Mouse (Mus musculus): ENCODE results near the gene Med4. TPM values are rescaled to one million over a fixed set of nuclear protein-coding genes. Genes with fewer than 3 reads are reported as not detected.
A peak's percentile ranks its signal among the peaks of the same experiment; 100 is the strongest.

Med4 gene
- polyA plus RNA-seq (2015; fragmentation: Nextera tagmentation; extraction: Ambion mirVana), result 18.7 and 20.4 TPM in 2 replicates

DNA sequence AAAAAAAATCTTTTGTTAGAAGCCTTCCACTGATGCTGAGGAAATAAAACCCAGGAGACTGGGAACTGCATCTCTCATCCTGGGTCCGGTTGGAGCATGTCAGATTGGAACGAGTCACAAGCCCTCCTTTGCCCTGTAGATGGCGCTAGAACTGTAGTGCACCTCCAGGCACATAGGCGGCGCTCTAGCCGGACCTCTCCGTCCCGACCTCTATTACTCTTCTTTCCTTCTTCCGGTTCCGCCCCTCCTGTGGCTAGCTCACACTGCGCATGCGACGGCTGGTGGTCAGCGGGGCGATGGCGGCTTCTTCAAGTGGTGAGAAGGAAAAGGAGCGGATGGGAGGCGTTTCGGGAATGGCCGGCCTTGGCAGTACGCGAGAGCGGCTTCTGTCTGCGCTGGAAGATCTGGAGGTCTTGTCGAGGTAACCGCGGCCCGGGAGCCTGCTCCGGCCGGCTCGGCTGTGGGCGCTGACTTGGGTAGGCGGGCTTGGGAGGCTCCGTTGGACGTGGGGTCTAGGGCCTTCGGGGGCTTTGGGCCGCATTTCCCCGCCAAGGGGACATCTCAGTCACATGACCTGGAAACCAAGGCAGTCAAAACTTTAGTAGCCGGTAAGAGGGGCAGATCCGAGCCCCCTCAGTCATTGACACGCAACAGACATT, at the start of gene Med4:
TSS of gene Med4 (plus strand) at position 261 of the 659 bp plus-strand sequence.
- ATAC-seq (peak; percentile 94), DNase-seq (peak; percentile 94)
- WGBS (ENCODE audit: insufficient replicate concordance), result under 1% methylated on average over 41 of the region's 41 CpGs
- TF ChIP-seq EP300 (IDR thresholded peaks at IDR 0.05; ENCODE audit: low read depth) (0 out of 2 replicates have a peak, but pooled peaks have one; percentile 60), CTCF (IDR thresholded peaks at IDR 0.05; ENCODE audit: low read depth) (peak; percentile 100)
- Histone ChIP-seq H3K27me3 (ENCODE audit: insufficient read depth, low read length) (no peaks in the 10 kb centered on the region), H3K9ac (replicated peaks) (peak within 1 kb of the TSS; percentile 92), H3K4me2 (ENCODE audit: low read depth, low read length) (peak within 1 kb of the TSS; percentile 92), H3K36me3 (replicated peaks; ENCODE audit: insufficient read depth, low read length) (peaks cover 15% of the 10 kb centered on the region), H3K9me3 (ENCODE audit: low read length) (no peaks in the 10 kb centered on the region), H3K27ac (ENCODE audit: low read depth) (0 out of 2 replicates have a peak within 1 kb of the TSS, but pooled peaks have one; percentile 58), H3K4me1 (ENCODE audit: insufficient read depth) (peaks cover 8% of the 10 kb centered on the region; the same call in 1 of the 2 replicates), H3K4me3 (ENCODE audit: low read depth, low read length) (peak within 1 kb of the TSS; percentile 91)

- no peak overlapping the region for H3K4me2 ChIP-seq (ENCODE audit: low read depth, low read length)
- WGBS (ENCODE audit: insufficient replicate concordance), result 81% methylated on average over 12 of the region's 12 CpGs
- H3K4me1 ChIP-seq (ENCODE audit: insufficient read depth), result no peaks in the 10 kb centered on the region
- no peak for ATAC-seq
- H3K9ac ChIP-seq (replicated peaks), result no peak overlapping the region
- H3K4me3 ChIP-seq (ENCODE audit: low read depth, low read length), result no peak overlapping the region
- no peak for DNase-seq
- no peaks in the 10 kb centered on the region for H3K27me3 ChIP-seq (ENCODE audit: insufficient read depth, low read length)
- 0 out of 2 replicates have a peak, but pooled peaks cover 3% of the 10 kb centered on the region for H3K9me3 ChIP-seq (ENCODE audit: low read length)
- no peaks in the 10 kb centered on the region for H3K36me3 ChIP-seq (replicated peaks; ENCODE audit: insufficient read depth, low read length)
- H3K27ac ChIP-seq (ENCODE audit: low read depth), result no peak overlapping the region
- TF ChIP-seq CTCF (IDR thresholded peaks at IDR 0.05; ENCODE audit: low read depth) (no peak), EP300 (IDR thresholded peaks at IDR 0.05; ENCODE audit: low read depth) (no peak)
Observed at GRCm38 (mm10) chr14:73460514-73461134, 49.2 kb upstream of the Med4 start.

- ATAC-seq (no peak), DNase-seq (no peak)
- Histone ChIP-seq H3K27ac (ENCODE audit: low read depth) (no peak overlapping the region), H3K4me2 (ENCODE audit: low read depth, low read length) (no peak overlapping the region), H3K36me3 (replicated peaks; ENCODE audit: insufficient read depth, low read length) (no peaks in the 10 kb centered on the region), H3K9ac (replicated peaks) (no peak overlapping the region), H3K4me1 (ENCODE audit: insufficient read depth) (no peaks in the 10 kb centered on the region), H3K27me3 (ENCODE audit: insufficient read depth, low read length) (no peaks in the 10 kb centered on the region), H3K4me3 (ENCODE audit: low read depth, low read length) (no peak overlapping the region), H3K9me3 (ENCODE audit: low read length) (0 out of 2 replicates have a peak, but pooled peaks cover 3% of the 10 kb centered on the region)
- WGBS (ENCODE audit: insufficient replicate concordance), result 80% methylated on average over 4 of the region's 4 CpGs
- TF ChIP-seq CTCF (IDR thresholded peaks at IDR 0.05; ENCODE audit: low read depth), result no peak
- TF ChIP-seq EP300 (IDR thresholded peaks at IDR 0.05; ENCODE audit: low read depth), result no peak
Observed at GRCm38 (mm10) chr14:73462211-73462610, 47.6 kb upstream of the Med4 start.

GRCm38 (mm10) chr14:73467697-73468096, 42.1 kb upstream of the Med4 start:
- DNase-seq, result no peak
- 53% methylated on average over 6 of the region's 6 CpGs for WGBS (ENCODE audit: insufficient replicate concordance)

GRCm38 (mm10) chr14:73469506-73469905, 40.3 kb upstream of the Med4 start:
- Histone ChIP-seq H3K9ac (replicated peaks) (no peak overlapping the region), H3K9me3 (ENCODE audit: low read length) (no peaks in the 10 kb centered on the region), H3K36me3 (replicated peaks; ENCODE audit: insufficient read depth, low read length) (no peaks in the 10 kb centered on the region), H3K4me3 (ENCODE audit: low read depth, low read length) (no peak overlapping the region), H3K27me3 (ENCODE audit: insufficient read depth, low read length) (no peaks in the 10 kb centered on the region), H3K4me2 (ENCODE audit: low read depth, low read length) (no peak overlapping the region), H3K4me1 (ENCODE audit: insufficient read depth) (peaks cover 14% of the 10 kb centered on the region), H3K27ac (ENCODE audit: low read depth) (no peak overlapping the region)
- no peak for DNase-seq
- TF ChIP-seq CTCF (IDR thresholded peaks at IDR 0.05; ENCODE audit: low read depth) (no peak), EP300 (IDR thresholded peaks at IDR 0.05; ENCODE audit: low read depth) (no peak)
- no peak for ATAC-seq
- 84% methylated on average over 7 of the region's 7 CpGs for WGBS (ENCODE audit: insufficient replicate concordance)

More at GRCm38 (mm10) chr14:73467697-73468096, 42.1 kb upstream of the Med4 start:
- H3K4me2 ChIP-seq (ENCODE audit: low read depth, low read length), result no peak overlapping the region
- H3K9ac ChIP-seq (replicated peaks), result no peak overlapping the region
- peak; percentile 81 for ATAC-seq
- H3K4me3 ChIP-seq (ENCODE audit: low read depth, low read length), result no peak overlapping the region
- no peaks in the 10 kb centered on the region for H3K36me3 ChIP-seq (replicated peaks; ENCODE audit: insufficient read depth, low read length)
- H3K27ac ChIP-seq (ENCODE audit: low read depth), result peak overlapping the region; percentile 34; the same call in 1 of the 2 replicates
- no peaks in the 10 kb centered on the region for H3K27me3 ChIP-seq (ENCODE audit: insufficient read depth, low read length)
- TF ChIP-seq CTCF (IDR thresholded peaks at IDR 0.05; ENCODE audit: low read depth) (no peak), EP300 (IDR thresholded peaks at IDR 0.05; ENCODE audit: low read depth) (no peak)
- 0 out of 2 replicates have a peak, but pooled peaks cover 4% of the 10 kb centered on the region for H3K4me1 ChIP-seq (ENCODE audit: insufficient read depth)
- H3K9me3 ChIP-seq (ENCODE audit: low read length), result no peaks in the 10 kb centered on the region

DNA sequence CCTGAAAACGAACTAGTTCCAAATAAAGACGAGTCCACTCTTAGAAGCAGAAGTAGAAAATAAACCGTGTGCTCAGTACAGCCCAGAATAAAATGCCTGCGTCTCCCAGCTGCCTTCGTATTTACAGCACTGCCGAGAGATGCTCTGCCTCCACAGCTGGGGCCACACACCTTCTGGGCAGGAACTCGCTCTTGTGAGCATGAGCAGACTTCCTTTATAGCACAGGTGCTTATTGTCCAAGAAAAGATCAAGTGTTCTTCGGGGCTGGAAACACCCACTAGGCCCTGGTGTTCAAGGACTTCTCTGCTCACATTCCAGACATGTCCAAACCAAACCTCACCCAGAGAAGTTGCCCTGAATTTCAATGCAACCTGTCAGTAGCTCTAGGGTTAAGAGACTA, 39.2 kb upstream of the Med4 start:
- Histone ChIP-seq H3K36me3 (replicated peaks; ENCODE audit: insufficient read depth, low read length) (no peaks in the 10 kb centered on the region), H3K4me1 (ENCODE audit: insufficient read depth) (peaks cover 15% of the 10 kb centered on the region), H3K9ac (replicated peaks) (no peak overlapping the region), H3K4me3 (ENCODE audit: low read depth, low read length) (no peak overlapping the region), H3K27me3 (ENCODE audit: insufficient read depth, low read length) (no peaks in the 10 kb centered on the region), H3K9me3 (ENCODE audit: low read length) (no peaks in the 10 kb centered on the region), H3K4me2 (ENCODE audit: low read depth, low read length) (no peak overlapping the region), H3K27ac (ENCODE audit: low read depth) (no peak overlapping the region)
- 68% methylated on average over 8 of the region's 8 CpGs for WGBS (ENCODE audit: insufficient replicate concordance)
- ATAC-seq (no peak), DNase-seq (no peak)
- TF ChIP-seq CTCF (IDR thresholded peaks at IDR 0.05; ENCODE audit: low read depth), result no peak
- no peak for TF ChIP-seq EP300 (IDR thresholded peaks at IDR 0.05; ENCODE audit: low read depth)

Data from liver, postnatal 0 days (tissue).